Mouse (Mus musculus) heart, postnatal 36 days (tissue): ENCODE results near the gene Galnt18. TPM values are rescaled to one million over a fixed set of nuclear protein-coding genes. Genes with fewer than 3 reads are reported as not detected.

ENCODE experiments used
- DNase-seq, 2 experiments: peaks; one replicate each; pipeline ENCODE4 v3.0.0; 2021 to 2022
- intact Hi-C: fragments of 180-260 bp; cut with DNase I; formaldehyde crosslinking; loops from one replicate; pipeline ENCODE4 v1.15.1; 2025
- total RNA-seq, 2 experiments: library from RNA; stranded (reverse); gene quantifications; 2 replicates each; pipeline ENCODE4 v1.2.3; 2021

Gene Galnt18
- total RNA-seq, 2 experiments from 2014 or later = 11.5 to 14.2 TPM

- intact Hi-C loops = no loop called here
- no peak for DNase-seq
These were observed 124.8 kb downstream of the Galnt18 start for GRCm38 (mm10) chr7:111655002-111655401.

- intact Hi-C loops = no loop called here
- no peak for DNase-seq
These were observed 125.3 kb downstream of the Galnt18 start for GRCm38 (mm10) chr7:111654526-111654925.

GRCm38 (mm10) chr7:111644362-111644761 lies 135.4 kb downstream of the Galnt18 start:
- DNase-seq = no peak
- intact Hi-C loops = no loop called here

GRCm38 (mm10) chr7:111638899-111639298 lies 140.9 kb downstream of the Galnt18 start:
- intact Hi-C loops = no loop called here
- DNase-seq = no peak

GRCm38 (mm10) chr7:111638465-111638864 lies 141.3 kb downstream of the Galnt18 start:
- intact Hi-C loops = no loop called here
- peak in 1 of 2 experiments; percentile 13 for DNase-seq

GRCm38 (mm10) chr7:111637866-111638448 lies 141.8 kb downstream of the Galnt18 start:
- no peak for DNase-seq
- intact Hi-C loops = no loop called here

- intact Hi-C loops = no loop called here
- no peak for DNase-seq
These were observed 143.3 kb downstream of the Galnt18 start for GRCm38 (mm10) chr7:111636503-111636902.

- intact Hi-C loops = no loop called here
- DNase-seq = no peak
These were observed 148.5 kb downstream of the Galnt18 start for GRCm38 (mm10) chr7:111631265-111631664.

GRCm38 (mm10) chr7:111626232-111626631 lies 153.5 kb downstream of the Galnt18 start:
- intact Hi-C loops = no loop called here
- no peak for DNase-seq

- intact Hi-C loops = no loop called here
- DNase-seq = no peak
These were observed 154.0 kb downstream of the Galnt18 start for GRCm38 (mm10) chr7:111625736-111626135.

GRCm38 (mm10) chr7:111616231-111616937 lies 163.4 kb downstream of the Galnt18 start:
- intact Hi-C loops = no loop called here

GRCm38 (mm10) chr7:111614471-111614870 lies 165.3 kb downstream of the Galnt18 start:
- no peak for DNase-seq
- intact Hi-C loops = no loop called here

More at GRCm38 (mm10) chr7:111616231-111616937, 163.4 kb downstream of the Galnt18 start:
- no peak for DNase-seq

- intact Hi-C loops = no loop called here
- DNase-seq = no peak
These were observed 172.3 kb downstream of the Galnt18 start for GRCm38 (mm10) chr7:111607476-111607875.

GRCm38 (mm10) chr7:111606091-111606490 lies 173.7 kb downstream of the Galnt18 start:
- intact Hi-C loops = no loop called here
- no peak for DNase-seq

- DNase-seq = no peak
- intact Hi-C loops = no loop called here
These were observed 174.1 kb downstream of the Galnt18 start for GRCm38 (mm10) chr7:111605663-111606062.

- no peak for DNase-seq
- intact Hi-C loops = no loop called here
These were observed 175.1 kb downstream of the Galnt18 start for GRCm38 (mm10) chr7:111604578-111605208.

- no peak for DNase-seq
- intact Hi-C loops = no loop called here
These were observed 176.6 kb downstream of the Galnt18 start for GRCm38 (mm10) chr7:111603186-111603585.

- intact Hi-C loops = no loop called here
- DNase-seq = peak in 1 of 2 experiments; percentile 21
These were observed 178.3 kb downstream of the Galnt18 start for GRCm38 (mm10) chr7:111601339-111602067.

- intact Hi-C loops = no loop called here
These were observed 179.0 kb downstream of the Galnt18 start for GRCm38 (mm10) chr7:111600756-111601155.

GRCm38 (mm10) chr7:111593680-111594079 lies 186.1 kb downstream of the Galnt18 start:
- intact Hi-C loops = loop anchor here (10.0 kb wide), 1 partner anchor 371 kb away; no protein-coding TSS in a partner anchor
- DNase-seq = no peak

More at GRCm38 (mm10) chr7:111600756-111601155, 179.0 kb downstream of the Galnt18 start:
- no peak for DNase-seq
